Mouse (Mus musculus) hindbrain, embryonic 15.5 days (tissue): ENCODE measurements around the gene Gak. TPM values are rescaled to one million over a fixed set of nuclear protein-coding genes. Genes with fewer than 3 reads are reported as not detected.

Experiments
- ATAC-seq: fragments of 200-750 bp; cut with Nextera tagmentation; 2 replicates; pipeline ENCODE4 v1.8.0; 2017; ENCODE audit warnings: low read depth, moderate number of reproducible peaks, moderate TSS enrichment; ENCODE audit not compliant: low FRiP score
- H3K27ac ChIP-seq: fragments of 300-500 bp; sonication (generic); replicated peaks from 2 replicates; pipeline ENCODE4 v1.5.1; 2015; ENCODE audit warnings: mild to moderate bottlenecking, inconsistent platforms
- H3K27me3 ChIP-seq: fragments of 300-500 bp; sonication (generic); 2 replicates; pipeline ENCODE4 v1.6.1; 2015; ENCODE audit warnings: control low read depth, inconsistent platforms
- H3K36me3 ChIP-seq: fragments of 300-500 bp; sonication (generic); 2 replicates; pipeline ENCODE4 v1.6.1; 2015; ENCODE audit warnings: control low read depth, inconsistent platforms
- H3K4me1 ChIP-seq: fragments of 300-500 bp; sonication (generic); replicated peaks from 2 replicates; pipeline ENCODE4 v1.6.1; 2015; ENCODE audit warnings: control low read depth, inconsistent platforms
- H3K4me2 ChIP-seq: fragments of 300-500 bp; sonication (generic); 2 replicates; pipeline ENCODE4 v1.6.1; 2015; ENCODE audit warnings: moderate library complexity, mild to moderate bottlenecking, inconsistent platforms
- H3K4me3 ChIP-seq: fragments of 300-500 bp; sonication (generic); 2 replicates; pipeline ENCODE4 v1.5.1; 2015; ENCODE audit warnings: mild to moderate bottlenecking, inconsistent platforms
- H3K9ac ChIP-seq: fragments of 300-500 bp; sonication (generic); 2 replicates; pipeline ENCODE4 v1.6.1; 2015; ENCODE audit warnings: inconsistent platforms
- H3K9me3 ChIP-seq: fragments of 300-500 bp; sonication (generic); 2 replicates; pipeline ENCODE4 v1.6.1; 2016; ENCODE audit warnings: control low read depth, inconsistent platforms
- WGBS: fragments of 180-500 bp; shearing (Covaris S2); methylation state at CpG from one replicate; pipeline ENCODE4 v1.1.7; 2015; 5-methylcytosine and 5-hydroxymethylcytosine counted together
- polyA plus RNA-seq: library from polyadenylated mRNA; unstranded; fragments of >200 nt; fragmentation: Nextera tagmentation; extraction: Ambion mirVana; gene quantifications from 2 replicates; pipeline ENCODE4 v1.2.1, GENCODE M21; 2015

Gene Gak
- polyA plus RNA-seq, 1 experiment from 2014 or later = 56.7 TPM

DNA sequence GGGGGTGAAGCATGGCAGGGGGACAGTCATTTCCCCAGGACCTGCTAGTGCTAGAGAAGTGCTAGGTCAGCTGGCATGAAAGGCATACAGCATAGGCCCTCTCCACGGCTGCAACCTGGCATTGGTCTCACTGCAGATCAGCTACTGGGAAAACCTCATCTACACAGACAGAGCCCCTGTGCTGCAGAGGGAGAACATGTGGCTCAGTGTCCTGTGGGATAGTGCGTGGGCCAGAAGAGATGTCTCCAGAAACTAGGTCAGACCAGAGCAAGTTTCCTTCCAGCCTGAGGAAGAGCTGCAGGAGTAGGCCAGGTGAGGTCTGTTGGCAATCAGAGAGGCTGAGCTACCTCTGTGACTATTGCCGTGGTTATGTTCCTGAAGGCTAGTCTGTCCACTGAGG, 107.7 kb downstream of the Gak start:
- H3K27ac ChIP-seq = no peak overlapping the region
- no peak overlapping the region for H3K4me2 ChIP-seq
- ATAC-seq = no peak
- H3K9me3 ChIP-seq = no peaks in the 10 kb centered on the region
- H3K27me3 ChIP-seq = no peaks in the 10 kb centered on the region
- H3K4me3 ChIP-seq = no peak overlapping the region
- no peaks in the 10 kb centered on the region for H3K4me1 ChIP-seq
- WGBS = 88% methylated on average over 3 of the region's 3 CpGs
- H3K9ac ChIP-seq = no peak overlapping the region
- peaks cover 48% of the 10 kb centered on the region for H3K36me3 ChIP-seq

DNA sequence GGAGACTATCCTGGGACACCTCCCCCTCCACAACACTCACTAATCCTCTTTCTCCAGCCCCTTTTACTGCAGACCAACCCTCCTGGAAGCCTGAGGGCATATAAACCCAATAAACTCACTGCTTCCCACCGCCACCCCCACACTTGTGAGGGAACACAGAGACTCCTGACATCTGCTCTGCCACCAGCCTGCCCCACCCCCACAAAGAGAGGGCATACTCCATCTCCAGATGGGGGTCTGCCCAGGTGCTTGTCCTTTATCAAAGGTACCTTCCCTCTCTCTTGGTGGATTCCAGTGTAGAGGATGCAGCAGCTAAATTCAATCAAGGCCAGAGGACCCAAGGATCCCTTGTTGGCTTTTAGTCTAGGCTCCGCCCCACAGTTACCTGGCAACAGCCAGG, 108.5 kb downstream of the Gak start:
- WGBS = 75% methylated on average over 2 of the region's 2 CpGs
- no peaks in the 10 kb centered on the region for H3K27me3 ChIP-seq
- H3K9ac ChIP-seq = no peak overlapping the region
- H3K9me3 ChIP-seq = no peaks in the 10 kb centered on the region
- no peak overlapping the region for H3K4me3 ChIP-seq
- no peak overlapping the region for H3K4me2 ChIP-seq
- H3K36me3 ChIP-seq = peaks cover 48% of the 10 kb centered on the region
- no peak for ATAC-seq
- H3K27ac ChIP-seq = no peak overlapping the region
- no peaks in the 10 kb centered on the region for H3K4me1 ChIP-seq

DNA sequence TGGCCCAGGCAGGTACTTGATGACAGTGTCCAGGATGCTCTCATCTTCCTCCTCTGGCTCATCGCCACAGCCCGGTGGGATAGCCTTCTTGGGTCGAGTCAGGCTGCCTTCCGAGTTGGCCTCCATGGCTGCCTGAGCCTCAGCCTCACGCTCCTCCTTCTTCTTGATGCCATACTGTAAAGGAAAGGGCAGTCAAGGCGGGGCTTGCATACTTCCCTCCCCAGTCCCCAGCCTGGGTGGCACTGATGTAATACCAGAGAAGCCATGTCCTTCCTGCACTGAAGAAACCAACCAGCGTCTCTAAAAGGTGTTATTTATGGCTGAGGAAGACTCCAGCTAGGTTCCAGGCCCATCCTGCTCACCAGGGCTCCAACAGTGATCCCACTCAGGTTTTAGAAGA, 109.4 kb downstream of the Gak start:
- H3K4me1 ChIP-seq = no peaks in the 10 kb centered on the region
- H3K4me2 ChIP-seq = no peak overlapping the region
- no peaks in the 10 kb centered on the region for H3K27me3 ChIP-seq
- WGBS = 89% methylated on average over 7 of the region's 7 CpGs
- no peak for ATAC-seq
- H3K36me3 ChIP-seq = peaks cover 42% of the 10 kb centered on the region
- no peaks in the 10 kb centered on the region for H3K9me3 ChIP-seq
- no peak overlapping the region for H3K4me3 ChIP-seq
- no peak overlapping the region for H3K9ac ChIP-seq
- H3K27ac ChIP-seq = no peak overlapping the region

Other genes starting within 250 kb of the Gak start
- 0.12 and 0.13 TPM in 2 replicates for gene Pde6b, start 241.4 kb downstream of the Gak start, polyA plus RNA-seq
- gene Atp5k, start 195.3 kb downstream of the Gak start, polyA plus RNA-seq = 430 and 504 TPM in 2 replicates
- 0.09 and 0.22 TPM in 2 replicates for gene Mfsd7a, start 180.9 kb downstream of the Gak start, polyA plus RNA-seq
- gene Pcgf3, start 168.5 kb downstream of the Gak start, polyA plus RNA-seq = 24.0 and 24.3 TPM in 2 replicates
- 170 and 187 TPM in 2 replicates for gene Cplx1, start 79.7 kb downstream of the Gak start, polyA plus RNA-seq
- 26.3 and 27.1 TPM in 2 replicates for gene Tmem175, start within 50 bp of the Gak start, polyA plus RNA-seq
- gene Idua, start 30.6 kb upstream of the Gak start, polyA plus RNA-seq = 11.0 and 11.8 TPM in 2 replicates
- 31.0 and 32.9 TPM in 2 replicates for gene Dgkq, start 39.9 kb upstream of the Gak start, polyA plus RNA-seq
- gene Slc26a1, start 45.8 kb upstream of the Gak start, polyA plus RNA-seq = 3.0 and 4.1 TPM in 2 replicates
- gene Fgfrl1, start 62.6 kb upstream of the Gak start, polyA plus RNA-seq = 8.1 and 8.9 TPM in 2 replicates
- not detected in 2 replicates for gene Rnf212, start 145.2 kb upstream of the Gak start, polyA plus RNA-seq
- not detected in 2 replicates for gene Tmed11, start 165.6 kb upstream of the Gak start, polyA plus RNA-seq
- gene Vmn2r8, start 179.1 kb upstream of the Gak start, polyA plus RNA-seq = not detected in 2 replicates
- gene Vmn2r9, start 222.8 kb upstream of the Gak start, polyA plus RNA-seq = not detected in 2 replicates